Mouse (Mus musculus): ENCODE results near the gene Mras.

DNA sequence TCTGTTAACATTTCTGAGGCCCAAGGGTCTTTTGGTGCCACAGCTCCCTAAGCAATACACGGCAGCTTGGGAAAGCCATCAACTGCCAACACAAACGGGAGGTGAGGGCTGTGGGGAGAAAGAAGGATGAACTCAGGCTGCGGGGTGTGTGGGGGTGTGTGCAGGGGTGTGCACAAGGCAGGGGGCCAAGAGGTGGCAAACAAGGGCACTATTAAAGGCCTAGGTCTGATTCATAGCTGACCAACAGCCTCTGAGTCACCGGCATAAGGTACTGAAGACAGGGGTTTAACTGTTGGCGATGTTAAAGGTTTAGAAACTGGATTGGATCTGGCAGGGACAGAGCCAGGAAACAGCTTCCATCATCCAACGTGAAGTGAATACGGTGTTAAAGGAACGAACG, 48.3 kb downstream of the Mras start:
- TF ChIP-seq GATA1 (IDR thresholded peaks at IDR 0.05; ENCODE audit: low read depth, low read length) (no peak), CTCF (IDR thresholded peaks at IDR 0.05 in 2 of 3, conservative IDR thresholded peaks at IDR 0.05 in 1 of 3; ENCODE audit: control insufficient read depth in 1 of 3, insufficient read depth in 1 of 3, low read depth in 2 of 3, low read length in 3 of 3, poor library complexity in 1 of 3, severe bottlenecking in 1 of 3) (no peak), ZKSCAN1 (IDR thresholded peaks at IDR 0.05; ENCODE audit: low read depth, low read length) (no peak), NELFE (IDR thresholded peaks at IDR 0.05; ENCODE audit: low read depth, low read length) (no peak), POLR2A (IDR thresholded peaks at IDR 0.05; ENCODE audit: control insufficient read depth in 1 of 2, insufficient read depth in 1 of 2, low read depth in 1 of 2, low read length in 2 of 2, poor library complexity in 1 of 2) (no peak)
